Mouse (Mus musculus) liver, embryonic 14.5 days (tissue): ENCODE measurements around the gene Shisa5.
A peak's percentile ranks its signal among the peaks of the same experiment; 100 is the strongest.

Source experiments
- CTCF ChIP-seq: IDR thresholded peaks from 2 replicates; pipeline ENCODE4 v1.5.1; 2016; ENCODE audit warnings: antibody characterized with exemption, low read depth, control low read depth
- EP300 ChIP-seq: IDR thresholded peaks from 2 replicates; pipeline ENCODE4 v1.6.1; 2016; ENCODE audit warnings: antibody characterized with exemption, low read depth

DNA sequence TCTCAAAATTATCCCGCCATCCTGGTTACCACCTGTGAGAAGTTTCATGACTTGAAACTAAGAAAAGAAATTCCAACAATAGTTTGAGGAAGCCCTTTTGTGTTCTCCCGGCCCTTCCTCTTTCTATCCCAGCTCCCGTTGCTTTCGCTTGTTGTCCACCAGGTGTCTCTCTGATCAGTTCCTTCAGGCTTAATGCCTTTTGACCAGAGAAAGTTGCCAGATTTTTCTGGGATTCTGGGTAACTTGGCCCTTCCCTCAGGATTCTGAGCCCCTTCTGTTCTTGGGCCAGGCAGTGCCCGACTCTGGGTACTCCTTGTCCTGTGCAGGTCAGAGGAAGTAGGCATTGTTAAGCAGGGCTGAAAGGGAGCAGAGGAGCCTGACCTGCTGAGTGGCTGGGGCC is 49.6 kb downstream of the Shisa5 start:
- TF ChIP-seq CTCF = peak; percentile 44
- no peak for TF ChIP-seq EP300
